Mouse (Mus musculus): ENCODE results near the gene Pcsk4. TPM values are rescaled to one million over a fixed set of nuclear protein-coding genes. Genes with fewer than 3 reads are reported as not detected.

The Pcsk4 gene
- polyA plus RNA-seq, 1 experiment from 2014 or later = 6.5 TPM

DNA sequence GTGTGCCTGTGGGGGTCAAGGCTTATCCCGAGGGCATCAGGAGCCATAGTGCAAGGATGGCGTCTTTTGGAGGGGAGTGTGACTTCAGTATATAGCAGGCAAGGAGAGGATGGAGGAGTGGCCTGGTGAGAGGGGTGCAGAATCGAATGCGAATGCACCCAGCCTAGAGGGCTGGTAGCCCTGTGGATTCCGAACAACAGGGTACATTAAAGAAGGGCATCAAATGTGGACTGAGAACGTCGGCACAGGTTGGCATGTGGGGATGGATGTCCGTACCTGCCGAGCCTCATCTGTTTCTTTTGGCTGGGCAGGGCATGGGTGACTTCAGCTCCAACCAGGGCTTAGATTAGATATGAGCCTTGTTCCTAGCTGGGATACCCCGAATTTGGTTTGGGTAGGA lies 29.5 kb downstream of the Pcsk4 start:
- ATAC-seq = no peak

DNA sequence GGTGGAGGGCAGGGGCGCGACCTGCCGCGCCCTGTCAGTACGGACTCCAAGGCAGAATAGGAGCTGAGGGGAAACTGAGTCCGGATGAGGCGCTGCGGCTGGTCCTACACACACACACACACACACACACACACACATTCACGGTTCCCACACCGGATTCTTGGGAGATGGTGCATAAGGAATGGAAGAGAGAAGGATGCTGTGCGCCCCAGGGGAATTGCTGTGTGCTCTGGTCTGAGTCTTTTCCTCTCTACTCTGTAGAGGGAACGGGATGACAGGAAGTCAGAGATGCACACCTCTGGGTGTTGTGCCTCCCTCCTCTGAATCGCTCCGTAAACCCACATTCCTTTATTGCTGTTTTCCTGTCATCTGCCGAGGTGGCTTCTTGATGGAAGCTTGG lies 30.0 kb downstream of the Pcsk4 start:
- Histone ChIP-seq H3K9me3 (replicated peaks; ENCODE audit: control insufficient read depth, low read length, poor library complexity, severe bottlenecking) (no peaks in the 10 kb centered on the region), H3K36me3 (ENCODE audit: control insufficient read depth, insufficient read depth, low read length) (peaks cover 11% of the 10 kb centered on the region), H3K4me2 (ENCODE audit: low read length) (peak overlapping the region; percentile 95), H3K27me3 (ENCODE audit: control insufficient read depth, insufficient read depth, low read depth, low read length) (no peaks in the 10 kb centered on the region), H3K4me1 (ENCODE audit: control insufficient read depth, insufficient read depth, low read length) (peaks cover 59% of the 10 kb centered on the region), H3K9ac (ENCODE audit: low read depth, low read length) (peak overlapping the region; percentile 93), H3K4me3 (ENCODE audit: low read depth, low read length) (peak overlapping the region; percentile 69), H3K27ac (ENCODE audit: low read length) (peak overlapping the region; percentile 99)
- ATAC-seq = no peak
- WGBS = 4% methylated on average over 15 of the region's 15 CpGs

More for the DNA sequence above, 29.5 kb downstream of the Pcsk4 start:
- Histone ChIP-seq H3K4me2 (ENCODE audit: low read length) (peak overlapping the region; percentile 95), H3K4me3 (ENCODE audit: low read depth, low read length) (peak overlapping the region; percentile 69), H3K9me3 (replicated peaks; ENCODE audit: control insufficient read depth, low read length, poor library complexity, severe bottlenecking) (no peaks in the 10 kb centered on the region), H3K9ac (ENCODE audit: low read depth, low read length) (peak overlapping the region; percentile 93), H3K27me3 (ENCODE audit: control insufficient read depth, insufficient read depth, low read depth, low read length) (no peaks in the 10 kb centered on the region), H3K27ac (ENCODE audit: low read length) (peak overlapping the region; percentile 99), H3K36me3 (ENCODE audit: control insufficient read depth, insufficient read depth, low read length) (peaks cover 10% of the 10 kb centered on the region), H3K4me1 (ENCODE audit: control insufficient read depth, insufficient read depth, low read length) (peaks cover 64% of the 10 kb centered on the region)
- WGBS = 23% methylated on average over 10 of the region's 10 CpGs

DNA sequence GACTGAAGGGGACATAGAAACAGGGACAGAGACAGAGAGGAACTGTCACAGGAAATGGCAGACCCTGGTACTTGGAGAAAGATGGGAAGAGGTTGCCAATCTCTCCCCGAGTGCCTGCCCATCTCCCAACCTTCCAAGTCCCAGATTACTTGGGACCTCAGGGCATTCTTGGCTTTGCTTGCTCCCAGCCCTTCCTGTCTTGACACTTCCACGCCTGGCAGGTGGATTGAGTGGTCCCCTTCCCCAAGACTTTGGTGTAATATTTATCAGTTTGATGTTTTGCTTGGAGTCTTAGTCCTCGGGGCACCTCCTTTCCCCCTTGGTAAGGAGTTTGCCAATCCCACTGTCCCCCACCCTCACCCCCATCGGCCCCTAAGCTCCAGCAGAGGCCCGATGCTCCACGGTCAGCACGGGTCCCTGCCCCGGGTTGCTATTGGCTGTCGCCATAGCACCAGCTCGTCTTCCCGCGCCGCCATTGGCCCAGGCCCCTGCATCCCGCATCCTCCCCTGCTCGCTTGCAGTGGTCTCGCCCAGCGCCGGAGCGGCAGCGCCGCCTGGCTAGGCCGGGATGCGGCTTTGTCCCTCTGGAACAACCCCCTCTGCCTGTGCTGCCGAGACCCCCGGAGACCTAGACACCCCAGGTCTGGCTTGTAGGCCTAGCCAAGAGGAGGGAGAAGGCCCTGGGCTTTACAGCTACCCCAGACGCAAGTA lies 30.6 kb downstream of the Pcsk4 start:
- Histone ChIP-seq H3K4me3 (ENCODE audit: low read depth, low read length) (peak overlapping the region; percentile 69), H3K27me3 (ENCODE audit: control insufficient read depth, insufficient read depth, low read depth, low read length) (no peaks in the 10 kb centered on the region), H3K27ac (ENCODE audit: low read length) (peak overlapping the region; percentile 99), H3K4me1 (ENCODE audit: control insufficient read depth, insufficient read depth, low read length) (peaks cover 55% of the 10 kb centered on the region), H3K9ac (ENCODE audit: low read depth, low read length) (peak overlapping the region; percentile 93), H3K36me3 (ENCODE audit: control insufficient read depth, insufficient read depth, low read length) (peaks cover 14% of the 10 kb centered on the region), H3K4me2 (ENCODE audit: low read length) (peak overlapping the region; percentile 95), H3K9me3 (replicated peaks; ENCODE audit: control insufficient read depth, low read length, poor library complexity, severe bottlenecking) (no peaks in the 10 kb centered on the region)
- ATAC-seq = peak; percentile 79
- 1% methylated on average over 25 of the region's 26 CpGs for WGBS

DNA sequence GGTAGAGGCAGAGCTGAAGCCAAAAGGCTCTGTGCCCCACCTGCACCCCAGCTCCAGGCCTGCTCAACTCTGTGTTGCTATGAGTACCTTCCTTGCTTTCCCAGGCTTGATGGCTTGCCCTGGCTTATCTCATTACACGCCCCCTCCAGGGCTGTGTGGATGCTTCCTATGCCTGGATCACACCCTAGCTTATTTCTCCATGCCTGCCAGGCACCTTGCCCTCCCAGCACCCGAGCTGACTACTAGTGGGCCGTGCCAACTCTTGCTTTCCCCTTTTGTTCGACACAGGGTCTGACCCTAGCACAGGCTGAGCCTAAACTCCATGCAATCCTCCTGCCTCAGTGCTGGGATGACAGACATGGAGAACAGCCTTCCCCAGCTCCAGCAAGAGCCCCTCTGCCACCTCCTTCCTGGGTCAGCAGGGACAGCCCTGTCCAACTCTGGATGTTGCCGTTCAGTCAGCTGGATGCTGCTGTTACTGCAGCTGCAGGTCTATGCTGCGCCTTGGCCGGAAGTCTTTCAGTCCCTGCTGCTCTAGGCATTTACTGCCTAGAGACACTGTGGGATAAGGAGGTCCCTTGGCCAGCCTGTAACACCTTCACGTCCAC lies 31.7 kb downstream of the Pcsk4 start:
- H3K9me3 ChIP-seq (replicated peaks; ENCODE audit: control insufficient read depth, low read length, poor library complexity, severe bottlenecking) = no peaks in the 10 kb centered on the region
- H3K4me1 ChIP-seq (ENCODE audit: control insufficient read depth, insufficient read depth, low read length) = peaks cover 51% of the 10 kb centered on the region
- ATAC-seq = no peak
- no peak overlapping the region for H3K4me3 ChIP-seq (ENCODE audit: low read depth, low read length)
- peak overlapping the region; percentile 79 for H3K9ac ChIP-seq (ENCODE audit: low read depth, low read length)
- peak overlapping the region; percentile 95 for H3K4me2 ChIP-seq (ENCODE audit: low read length)
- H3K36me3 ChIP-seq (ENCODE audit: control insufficient read depth, insufficient read depth, low read length) = peaks cover 14% of the 10 kb centered on the region
- no peaks in the 10 kb centered on the region for H3K27me3 ChIP-seq (ENCODE audit: control insufficient read depth, insufficient read depth, low read depth, low read length)
- H3K27ac ChIP-seq (ENCODE audit: low read length) = peak overlapping the region; percentile 99
- 61% methylated on average over 8 of the region's 8 CpGs for WGBS

DNA sequence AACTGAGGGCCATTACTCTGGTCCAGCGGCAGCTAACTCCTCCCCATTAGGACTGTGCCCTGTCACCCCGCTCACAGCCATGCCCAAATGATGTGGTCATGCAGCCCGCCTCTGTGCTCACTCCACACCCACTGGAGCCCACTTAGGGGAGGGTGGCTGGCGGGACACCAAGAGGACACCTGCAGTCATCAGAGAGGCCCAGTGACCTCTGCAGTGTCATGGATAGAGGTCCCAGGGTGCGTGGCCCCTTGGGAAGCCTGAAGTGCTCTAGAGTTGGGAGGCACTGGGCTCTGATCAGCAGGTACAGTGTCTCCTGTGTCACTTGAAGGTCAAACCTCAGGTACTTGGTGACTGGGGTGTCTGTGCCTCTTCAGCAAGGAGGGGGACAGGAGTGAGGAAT lies 32.5 kb downstream of the Pcsk4 start:
- peaks cover 8% of the 10 kb centered on the region; the same call in 1 of the 2 replicates for H3K36me3 ChIP-seq (ENCODE audit: control insufficient read depth, insufficient read depth, low read length)
- H3K9ac ChIP-seq (ENCODE audit: low read depth, low read length) = peak overlapping the region; percentile 79
- peak overlapping the region; percentile 51 for H3K4me3 ChIP-seq (ENCODE audit: low read depth, low read length)
- 74% methylated on average over 5 of the region's 5 CpGs for WGBS
- H3K9me3 ChIP-seq (replicated peaks; ENCODE audit: control insufficient read depth, low read length, poor library complexity, severe bottlenecking) = no peaks in the 10 kb centered on the region
- ATAC-seq = no peak
- H3K27me3 ChIP-seq (ENCODE audit: control insufficient read depth, insufficient read depth, low read depth, low read length) = no peaks in the 10 kb centered on the region
- peak overlapping the region; percentile 76 for H3K4me2 ChIP-seq (ENCODE audit: low read length)
- H3K4me1 ChIP-seq (ENCODE audit: control insufficient read depth, insufficient read depth, low read length) = peaks cover 46% of the 10 kb centered on the region
- peak overlapping the region; percentile 99 for H3K27ac ChIP-seq (ENCODE audit: low read length)

DNA sequence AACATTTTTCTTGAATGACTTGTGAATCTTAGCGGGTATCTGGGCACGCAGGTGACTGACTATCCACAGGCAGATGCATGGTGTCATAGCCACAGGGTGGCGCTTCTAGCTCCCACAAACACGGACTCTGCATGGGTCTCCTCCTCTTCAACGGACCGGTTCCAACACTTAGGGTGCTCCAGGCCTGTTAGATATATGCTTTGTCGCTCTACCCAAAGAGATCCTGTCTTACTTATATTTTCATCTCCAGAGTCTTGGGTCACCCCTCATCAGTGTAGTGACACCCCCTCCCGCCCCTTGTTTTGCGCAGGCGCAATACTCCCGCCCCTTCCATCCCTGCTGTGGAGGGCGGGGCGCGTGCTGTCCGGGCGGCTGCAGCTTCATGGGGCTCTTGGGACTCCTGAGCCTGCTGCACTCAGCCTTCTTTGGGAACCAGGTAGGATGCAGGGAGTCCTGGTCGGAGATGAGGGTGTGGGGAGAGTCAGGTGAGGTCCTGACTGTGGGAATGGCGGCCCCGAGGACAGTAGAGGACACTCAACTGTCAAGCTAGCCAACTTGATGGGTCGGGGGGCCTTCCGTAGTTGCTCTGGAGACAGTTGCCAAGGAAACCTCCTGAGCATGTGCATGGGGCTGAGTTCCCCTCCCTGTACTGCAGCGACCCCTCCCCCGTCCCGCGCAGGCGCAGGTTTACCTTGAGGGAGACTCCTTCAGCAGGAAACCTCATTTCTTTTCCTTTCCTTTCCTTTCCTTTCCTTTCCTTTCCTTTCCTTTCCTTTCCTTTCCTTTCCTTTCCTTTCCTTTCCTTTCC lies 33.5 kb downstream of the Pcsk4 start, which contains the start of gene Apc2:
Gene Apc2, plus strand, starts transcription at position 360 of the 808 bp plus-strand sequence.
- peaks cover 42% of the 10 kb centered on the region for H3K4me1 ChIP-seq (ENCODE audit: control insufficient read depth, insufficient read depth, low read length)
- H3K27ac ChIP-seq (ENCODE audit: low read length) = peak within 1 kb of the TSS; percentile 99
- 0% methylated on average over 26 of the region's 26 CpGs for WGBS
- no peaks in the 10 kb centered on the region for H3K27me3 ChIP-seq (ENCODE audit: control insufficient read depth, insufficient read depth, low read depth, low read length)
- peak; percentile 63 for ATAC-seq
- peaks cover 8% of the 10 kb centered on the region; the same call in 1 of the 2 replicates for H3K36me3 ChIP-seq (ENCODE audit: control insufficient read depth, insufficient read depth, low read length)
- H3K4me3 ChIP-seq (ENCODE audit: low read depth, low read length) = peak within 1 kb of the TSS; percentile 51
- H3K9ac ChIP-seq (ENCODE audit: low read depth, low read length) = peak within 1 kb of the TSS; percentile 79
- no peaks in the 10 kb centered on the region for H3K9me3 ChIP-seq (replicated peaks; ENCODE audit: control insufficient read depth, low read length, poor library complexity, severe bottlenecking)
- peak within 1 kb of the TSS; percentile 76 for H3K4me2 ChIP-seq (ENCODE audit: low read length)

GRCm38 (mm10) chr10:80294788-80295303 lies 34.5 kb downstream of the Pcsk4 start:
- H3K36me3 ChIP-seq (ENCODE audit: control insufficient read depth, insufficient read depth, low read length) = peaks cover 8% of the 10 kb centered on the region; the same call in 1 of the 2 replicates
- WGBS = 54% methylated on average over 7 of the region's 7 CpGs
- peak overlapping the region; percentile 99 for H3K27ac ChIP-seq (ENCODE audit: low read length)
- H3K9me3 ChIP-seq (replicated peaks; ENCODE audit: control insufficient read depth, low read length, poor library complexity, severe bottlenecking) = no peaks in the 10 kb centered on the region
- H3K9ac ChIP-seq (ENCODE audit: low read depth, low read length) = no peak overlapping the region
- no peaks in the 10 kb centered on the region for H3K27me3 ChIP-seq (ENCODE audit: control insufficient read depth, insufficient read depth, low read depth, low read length)
- peaks cover 42% of the 10 kb centered on the region for H3K4me1 ChIP-seq (ENCODE audit: control insufficient read depth, insufficient read depth, low read length)
- H3K4me3 ChIP-seq (ENCODE audit: low read depth, low read length) = no peak overlapping the region; the same call in 1 of the 2 replicates
- ATAC-seq = no peak
- H3K4me2 ChIP-seq (ENCODE audit: low read length) = no peak overlapping the region

- Histone ChIP-seq H3K4me1 (ENCODE audit: control insufficient read depth, insufficient read depth, low read length) (peaks cover 42% of the 10 kb centered on the region), H3K27ac (ENCODE audit: low read length) (peak overlapping the region; percentile 99; the same call in 1 of the 2 replicates)
These were observed 35.0 kb downstream of the Pcsk4 start for GRCm38 (mm10) chr10:80294311-80294710.

More at GRCm38 (mm10) chr10:80294311-80294710, 35.0 kb downstream of the Pcsk4 start:
- H3K9me3 ChIP-seq (replicated peaks; ENCODE audit: control insufficient read depth, low read length, poor library complexity, severe bottlenecking) = no peaks in the 10 kb centered on the region
- H3K27me3 ChIP-seq (ENCODE audit: control insufficient read depth, insufficient read depth, low read depth, low read length) = no peaks in the 10 kb centered on the region
- no peak overlapping the region for H3K4me2 ChIP-seq (ENCODE audit: low read length)
- H3K36me3 ChIP-seq (ENCODE audit: control insufficient read depth, insufficient read depth, low read length) = peaks cover 8% of the 10 kb centered on the region; the same call in 1 of the 2 replicates
- H3K9ac ChIP-seq (ENCODE audit: low read depth, low read length) = no peak overlapping the region
- no peak overlapping the region for H3K4me3 ChIP-seq (ENCODE audit: low read depth, low read length)
- ATAC-seq = no peak
- WGBS = 74% methylated on average over 4 of the region's 4 CpGs
